Mouse (Mus musculus) granulocyte monocyte progenitor cell, adult 5-6 weeks (primary cell): ENCODE data around the gene Klhl21. TPM values are rescaled to one million over a fixed set of nuclear protein-coding genes. Genes with fewer than 3 reads are reported as not detected.
A peak's percentile ranks its signal among the peaks of the same experiment; 100 is the strongest.

Experiments used
- ATAC-seq: replicated peaks from 2 replicates; pipeline ENCODE4 v1.8.0; 2016; ENCODE audit warnings: mild to moderate bottlenecking, moderate TSS enrichment, inconsistent platforms; ENCODE audit not compliant: poor library complexity, severe bottlenecking
- total RNA-seq, 2 experiments: library from RNA; stranded (forward) in 1 of 2; stranded (reverse) in 1 of 2; fragments of 200-712, 200-1000 nt in 1 of 2; fragments of >200 nt in 1 of 2; fragmentation: Nextera tagmentation in 1 of 2; gene quantifications; 2 replicates each; pipeline ENCODE4 v1.2.3; 2014 to 2017

Gene Klhl21
- total RNA-seq (2014; fragmentation: Nextera tagmentation), result 9.8 and 11.6 TPM in 2 replicates
- 4.3 and 6.3 TPM in 2 replicates for total RNA-seq (2017)

- ATAC-seq, result peak; percentile 78
Measured at GRCm38 (mm10) chr4:152008622-152009075, at the start of gene Klhl21. Gene Klhl21 (plus strand): TSS chr4:152008803.

GRCm38 (mm10) chr4:151959849-151960512 lies 48.6 kb upstream of the Klhl21 start:
- no peak for ATAC-seq

GRCm38 (mm10) chr4:151960513-151960854 lies 48.1 kb upstream of the Klhl21 start:
- ATAC-seq, result no peak

GRCm38 (mm10) chr4:151962817-151963216 lies 45.8 kb upstream of the Klhl21 start:
- peak; percentile 91 for ATAC-seq

- ATAC-seq, result no peak
Measured at GRCm38 (mm10) chr4:151968204-151968921, 40.2 kb upstream of the Klhl21 start.

- ATAC-seq, result peak; percentile 20
Measured at GRCm38 (mm10) chr4:151972221-151972967, 36.2 kb upstream of the Klhl21 start.

GRCm38 (mm10) chr4:151975441-151975840 lies 33.2 kb upstream of the Klhl21 start:
- ATAC-seq, result no peak

GRCm38 (mm10) chr4:151977748-151978147 lies 30.9 kb upstream of the Klhl21 start:
- peak; percentile 77 for ATAC-seq

GRCm38 (mm10) chr4:151980699-151981098 lies 27.9 kb upstream of the Klhl21 start:
- ATAC-seq, result no peak

GRCm38 (mm10) chr4:151981363-151981762 lies 27.2 kb upstream of the Klhl21 start:
- ATAC-seq, result peak; percentile 84

GRCm38 (mm10) chr4:151983043-151983442 lies 25.6 kb upstream of the Klhl21 start:
- ATAC-seq, result no peak

GRCm38 (mm10) chr4:151983560-151983959 lies 25.0 kb upstream of the Klhl21 start:
- no peak for ATAC-seq

- ATAC-seq, result no peak
Measured at GRCm38 (mm10) chr4:151985886-151986285, 22.7 kb upstream of the Klhl21 start.

GRCm38 (mm10) chr4:151986650-151987049 lies 22.0 kb upstream of the Klhl21 start:
- no peak for ATAC-seq

- ATAC-seq, result no peak
Measured at GRCm38 (mm10) chr4:151988014-151988341, 20.6 kb upstream of the Klhl21 start.

GRCm38 (mm10) chr4:151988342-151989109 lies 20.1 kb upstream of the Klhl21 start, which contains the start of gene Thap3:
Gene Thap3 (minus strand): TSS chr4:151988997.
- peak; percentile 82 for ATAC-seq

- ATAC-seq, result peak; percentile 4; the same call in 1 of the 2 replicates
Measured at GRCm38 (mm10) chr4:151989110-151989488, 19.5 kb upstream of the Klhl21 start.

GRCm38 (mm10) chr4:151992091-151992490 lies 16.5 kb upstream of the Klhl21 start:
- ATAC-seq, result no peak

- ATAC-seq, result no peak
Measured at GRCm38 (mm10) chr4:151993035-151993434, 15.6 kb upstream of the Klhl21 start.
